Mouse (Mus musculus) B cell, adult 67 days (primary cell): ENCODE data around the gene Unc5c. TPM values are rescaled to one million over a fixed set of nuclear protein-coding genes. Genes with fewer than 3 reads are reported as not detected.

Experiments
- total RNA-seq, 2 experiments: library from RNA; stranded (reverse); gene quantifications; 4 replicates each; pipeline ENCODE4 v1.2.4; 2023

The Unc5c gene
- not detected for total RNA-seq

DNA sequence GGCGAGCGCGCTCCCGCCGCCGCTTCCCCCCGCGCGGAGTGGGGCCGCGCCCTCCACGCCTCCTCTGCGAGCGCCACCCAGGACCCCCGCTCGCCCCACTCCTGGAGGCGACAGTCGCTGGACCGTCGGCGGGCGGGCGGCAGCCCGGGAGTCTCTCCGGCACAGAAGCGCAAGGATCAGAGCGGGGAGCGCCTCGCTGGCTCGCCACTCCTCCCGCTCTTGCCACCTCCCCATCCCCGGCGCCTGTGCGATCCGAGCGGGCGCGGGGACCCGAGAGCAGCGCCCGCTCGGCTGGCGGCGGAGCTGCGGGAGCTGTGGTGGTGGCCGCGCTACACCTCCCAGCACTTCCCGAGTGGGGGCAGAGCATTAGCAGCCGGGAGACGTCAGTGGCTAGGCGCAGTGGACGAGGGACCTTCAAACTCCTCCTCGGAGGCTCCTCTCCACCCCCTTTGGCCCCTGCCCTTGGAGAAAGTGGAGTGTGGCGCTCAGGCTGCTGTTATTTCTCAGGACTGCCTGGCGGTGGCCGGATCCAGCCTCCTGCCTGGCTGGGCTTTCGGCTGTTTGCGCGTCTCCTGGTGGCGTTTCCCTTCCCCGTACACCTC lies at the start of gene Unc5c:
Gene Unc5c, plus strand, starts transcription at position 113 of the 602 bp plus-strand sequence.

